Mouse (Mus musculus): ENCODE measurements around the gene Larp1b. TPM values are rescaled to one million over a fixed set of nuclear protein-coding genes. Genes with fewer than 3 reads are reported as not detected.

Gene Larp1b
- polyA plus RNA-seq, 1 experiment from 2014 or later = 1.3 TPM

GRCm38 (mm10) chr3:40988722-40989121 lies 39.1 kb downstream of the Larp1b start:
- no peak for DNase-seq (ENCODE audit: low spot score)
- no peaks in the 10 kb centered on the region for H3K9me3 ChIP-seq (replicated peaks)
- no peak overlapping the region for H3K4me3 ChIP-seq
- H3K27ac ChIP-seq = no peak overlapping the region
- H3K4me1 ChIP-seq = no peaks in the 10 kb centered on the region
- H3K36me3 ChIP-seq = no peaks in the 10 kb centered on the region
- no peaks in the 10 kb centered on the region for H3K27me3 ChIP-seq (ENCODE audit: low read depth, poor library complexity, severe bottlenecking)
- WGBS = 75% methylated on average over 2 of the region's 2 CpGs

DNA sequence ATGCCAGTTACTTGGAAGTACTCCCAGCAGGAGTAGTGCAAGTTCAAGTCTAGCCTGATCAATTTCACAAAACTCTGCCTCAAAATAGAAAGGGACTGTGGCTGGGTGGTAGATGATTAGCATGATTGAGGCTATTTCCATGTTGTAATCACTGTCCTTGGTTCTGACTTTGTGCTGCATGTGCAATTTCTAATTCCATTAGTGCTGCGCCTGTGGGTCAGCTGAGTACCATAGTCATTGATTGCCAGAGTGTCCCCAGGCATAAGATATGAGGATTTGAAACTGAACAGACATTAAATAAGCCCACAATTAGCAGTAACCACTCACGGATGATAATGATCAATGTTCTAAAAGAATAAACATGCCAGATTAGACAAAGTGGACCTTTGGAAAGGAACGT lies 41.9 kb downstream of the Larp1b start:
- H3K4me3 ChIP-seq = no peak overlapping the region
- no peaks in the 10 kb centered on the region for H3K4me1 ChIP-seq
- no peak overlapping the region for H3K27ac ChIP-seq
- no peaks in the 10 kb centered on the region for H3K36me3 ChIP-seq
- no peaks in the 10 kb centered on the region for H3K27me3 ChIP-seq (ENCODE audit: low read depth, poor library complexity, severe bottlenecking)
- no peak for DNase-seq (ENCODE audit: low spot score)
- WGBS = 74% methylated on average over 3 of the region's 3 CpGs
- no peaks in the 10 kb centered on the region for H3K9me3 ChIP-seq (replicated peaks)

- no peaks in the 10 kb centered on the region for H3K36me3 ChIP-seq
- no peaks in the 10 kb centered on the region for H3K9me3 ChIP-seq (replicated peaks)
- WGBS = 96% methylated on average over 1 of the region's 1 CpGs
- DNase-seq (ENCODE audit: low spot score) = no peak
- no peak overlapping the region for H3K27ac ChIP-seq
- H3K27me3 ChIP-seq (ENCODE audit: low read depth, poor library complexity, severe bottlenecking) = no peaks in the 10 kb centered on the region
- H3K4me3 ChIP-seq = no peak overlapping the region
- H3K4me1 ChIP-seq = no peaks in the 10 kb centered on the region
These were observed 45.5 kb downstream of the Larp1b start for GRCm38 (mm10) chr3:40995161-40995560.

DNA sequence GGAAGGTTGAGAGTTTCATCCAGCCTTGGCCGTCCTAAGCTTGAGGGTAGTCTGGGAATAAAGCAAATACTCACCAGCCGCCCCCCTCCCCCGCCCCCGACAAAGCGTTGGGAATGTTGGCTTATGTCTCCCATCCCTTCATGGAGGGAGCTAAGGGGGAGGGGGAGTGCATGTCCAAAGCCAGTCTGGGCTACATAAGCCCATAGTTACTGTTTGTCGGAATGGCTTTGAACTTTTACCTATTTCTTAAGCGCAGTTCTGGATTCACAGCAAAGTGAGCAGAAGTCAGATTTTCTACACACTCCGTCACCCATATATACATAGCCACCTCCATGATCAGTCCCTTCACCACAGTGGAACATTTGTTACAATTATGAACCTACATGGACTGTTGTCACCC lies 59.7 kb downstream of the Larp1b start:
- Histone ChIP-seq H3K9me3 (replicated peaks) (no peaks in the 10 kb centered on the region), H3K27me3 (ENCODE audit: low read depth, poor library complexity, severe bottlenecking) (no peaks in the 10 kb centered on the region), H3K36me3 (no peaks in the 10 kb centered on the region), H3K27ac (no peak overlapping the region), H3K4me3 (no peak overlapping the region), H3K4me1 (no peaks in the 10 kb centered on the region)
- no peak for DNase-seq (ENCODE audit: low spot score)
- 83% methylated on average over 8 of the region's 8 CpGs for WGBS

DNA sequence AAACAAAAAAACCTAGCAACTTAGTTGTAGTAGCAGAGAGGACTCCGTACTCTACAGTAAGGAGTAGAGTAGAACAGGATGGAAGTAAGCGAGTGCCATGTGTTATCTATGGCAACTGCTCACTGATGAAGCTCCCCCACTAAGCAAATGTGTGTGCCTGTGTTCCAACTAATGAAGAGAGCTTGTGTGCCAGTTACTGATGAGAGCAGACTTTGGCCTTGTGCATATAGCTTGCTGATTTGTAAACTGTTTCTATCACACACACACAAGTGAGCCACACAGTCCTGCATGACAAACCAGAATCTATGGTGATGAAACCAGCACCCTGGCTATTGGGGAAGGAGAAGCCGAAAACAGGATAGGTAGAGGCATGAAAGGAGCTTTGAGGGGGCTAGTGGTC lies 60.4 kb downstream of the Larp1b start:
- DNase-seq (ENCODE audit: low spot score) = no peak
- no peaks in the 10 kb centered on the region for H3K9me3 ChIP-seq (replicated peaks)
- no peaks in the 10 kb centered on the region for H3K36me3 ChIP-seq
- WGBS = 94% methylated on average over 3 of the region's 3 CpGs
- no peaks in the 10 kb centered on the region for H3K27me3 ChIP-seq (ENCODE audit: low read depth, poor library complexity, severe bottlenecking)
- H3K4me3 ChIP-seq = no peak overlapping the region
- no peak overlapping the region for H3K27ac ChIP-seq
- no peaks in the 10 kb centered on the region for H3K4me1 ChIP-seq

- DNase-seq (ENCODE audit: low spot score) = no peak
- WGBS = 87% methylated on average over 6 of the region's 6 CpGs
- H3K9me3 ChIP-seq (replicated peaks) = no peaks in the 10 kb centered on the region
- no peaks in the 10 kb centered on the region for H3K4me1 ChIP-seq
- no peaks in the 10 kb centered on the region for H3K36me3 ChIP-seq
- H3K27me3 ChIP-seq (ENCODE audit: low read depth, poor library complexity, severe bottlenecking) = no peaks in the 10 kb centered on the region
- H3K4me3 ChIP-seq = no peak overlapping the region
- no peak overlapping the region for H3K27ac ChIP-seq
These were observed 61.1 kb downstream of the Larp1b start for GRCm38 (mm10) chr3:41010701-41011100.

DNA sequence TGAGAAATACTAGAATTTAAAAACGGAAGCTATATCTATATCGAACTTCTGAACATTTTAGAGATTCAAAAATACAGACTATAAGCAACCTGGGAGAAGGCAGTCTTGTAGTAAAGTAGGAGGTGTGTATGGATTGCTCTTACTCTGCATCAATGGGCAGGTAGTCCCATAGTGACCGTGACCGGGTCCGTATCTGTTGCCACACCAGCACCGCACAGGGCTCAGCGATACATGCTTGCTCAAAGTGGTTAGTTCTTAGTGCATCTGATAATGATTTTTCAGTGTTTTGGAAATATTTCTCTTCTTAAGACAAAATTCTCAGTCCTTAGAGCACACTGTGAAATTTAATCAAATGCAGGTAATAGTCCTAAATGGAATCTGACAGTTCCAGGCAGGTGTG lies 62.8 kb downstream of the Larp1b start:
- Histone ChIP-seq H3K27me3 (ENCODE audit: low read depth, poor library complexity, severe bottlenecking) (no peaks in the 10 kb centered on the region), H3K4me1 (no peaks in the 10 kb centered on the region), H3K36me3 (no peaks in the 10 kb centered on the region), H3K27ac (no peak overlapping the region), H3K9me3 (replicated peaks) (no peaks in the 10 kb centered on the region), H3K4me3 (no peak overlapping the region)
- DNase-seq (ENCODE audit: low spot score) = no peak
- 91% methylated on average over 7 of the region's 7 CpGs for WGBS

GRCm38 (mm10) chr3:41014946-41015345 lies 65.3 kb downstream of the Larp1b start:
- no peaks in the 10 kb centered on the region for H3K27me3 ChIP-seq (ENCODE audit: low read depth, poor library complexity, severe bottlenecking)
- H3K9me3 ChIP-seq (replicated peaks) = no peaks in the 10 kb centered on the region
- WGBS = 86% methylated on average over 6 of the region's 6 CpGs
- H3K4me3 ChIP-seq = no peak overlapping the region
- DNase-seq (ENCODE audit: low spot score) = no peak
- no peak overlapping the region for H3K27ac ChIP-seq
- no peaks in the 10 kb centered on the region for H3K4me1 ChIP-seq
- no peaks in the 10 kb centered on the region for H3K36me3 ChIP-seq

DNA sequence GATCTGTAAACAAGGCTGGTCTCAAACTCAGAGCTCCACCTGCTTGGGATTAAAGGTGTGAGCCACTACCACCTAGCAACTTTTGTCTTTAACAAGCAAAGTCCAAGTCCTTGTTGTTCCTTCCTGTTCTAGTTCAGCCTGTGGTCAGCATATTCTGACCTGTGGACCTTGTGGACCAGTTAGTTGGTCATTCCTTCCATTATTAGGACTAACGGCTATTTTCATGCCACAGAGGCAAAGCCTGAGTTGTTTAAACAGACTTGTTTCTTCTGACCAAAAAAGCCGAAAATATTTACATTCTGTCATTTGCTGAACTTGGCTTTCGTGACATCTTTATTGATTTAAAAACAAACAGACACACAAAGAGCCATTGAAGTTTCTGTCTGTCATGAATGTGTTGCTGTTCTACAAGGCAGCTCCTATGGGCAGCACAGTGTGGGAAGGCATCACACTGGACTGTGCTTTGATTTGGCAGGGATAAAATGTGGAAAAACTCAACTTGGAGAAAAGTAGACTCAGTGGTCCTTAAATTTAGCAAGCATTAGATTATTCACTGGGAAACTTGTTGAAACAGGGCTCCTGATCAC lies 68.5 kb downstream of the Larp1b start:
- Histone ChIP-seq H3K4me3 (no peak overlapping the region), H3K9me3 (replicated peaks) (no peaks in the 10 kb centered on the region), H3K36me3 (no peaks in the 10 kb centered on the region), H3K4me1 (no peaks in the 10 kb centered on the region), H3K27ac (no peak overlapping the region), H3K27me3 (ENCODE audit: low read depth, poor library complexity, severe bottlenecking) (no peaks in the 10 kb centered on the region)
- 87% methylated on average over 3 of the region's 3 CpGs for WGBS
- DNase-seq (ENCODE audit: low spot score) = no peak

GRCm38 (mm10) chr3:41020687-41021086 lies 71.1 kb downstream of the Larp1b start:
- Histone ChIP-seq H3K27ac (no peak overlapping the region), H3K36me3 (no peaks in the 10 kb centered on the region), H3K4me1 (no peaks in the 10 kb centered on the region), H3K4me3 (no peak overlapping the region), H3K9me3 (replicated peaks) (no peaks in the 10 kb centered on the region), H3K27me3 (ENCODE audit: low read depth, poor library complexity, severe bottlenecking) (no peaks in the 10 kb centered on the region)
- no peak for DNase-seq (ENCODE audit: low spot score)
- 94% methylated on average over 7 of the region's 7 CpGs for WGBS

GRCm38 (mm10) chr3:41021980-41022379 lies 72.4 kb downstream of the Larp1b start:
- Histone ChIP-seq H3K27ac (no peak overlapping the region), H3K4me3 (no peak overlapping the region), H3K36me3 (no peaks in the 10 kb centered on the region), H3K9me3 (replicated peaks) (no peaks in the 10 kb centered on the region), H3K27me3 (ENCODE audit: low read depth, poor library complexity, severe bottlenecking) (no peaks in the 10 kb centered on the region), H3K4me1 (no peaks in the 10 kb centered on the region)
- DNase-seq (ENCODE audit: low spot score) = no peak
- 79% methylated on average over 6 of the region's 6 CpGs for WGBS

GRCm38 (mm10) chr3:41030705-41031104 lies 81.1 kb downstream of the Larp1b start:
- DNase-seq (ENCODE audit: low spot score) = no peak
- no peaks in the 10 kb centered on the region for H3K36me3 ChIP-seq
- 92% methylated on average over 1 of the region's 1 CpGs for WGBS

GRCm38 (mm10) chr3:41031286-41032210 lies 81.9 kb downstream of the Larp1b start:
- no peak overlapping the region for H3K27ac ChIP-seq
- no peaks in the 10 kb centered on the region for H3K9me3 ChIP-seq (replicated peaks)
- H3K4me1 ChIP-seq = no peaks in the 10 kb centered on the region
- no peak for DNase-seq (ENCODE audit: low spot score)
- 83% methylated on average over 12 of the region's 12 CpGs for WGBS
- no peaks in the 10 kb centered on the region for H3K36me3 ChIP-seq
- no peak overlapping the region for H3K4me3 ChIP-seq
- H3K27me3 ChIP-seq (ENCODE audit: low read depth, poor library complexity, severe bottlenecking) = no peaks in the 10 kb centered on the region

More at GRCm38 (mm10) chr3:41030705-41031104, 81.1 kb downstream of the Larp1b start:
- Histone ChIP-seq H3K27me3 (ENCODE audit: low read depth, poor library complexity, severe bottlenecking) (no peaks in the 10 kb centered on the region), H3K4me1 (no peaks in the 10 kb centered on the region), H3K9me3 (replicated peaks) (no peaks in the 10 kb centered on the region), H3K4me3 (no peak overlapping the region), H3K27ac (no peak overlapping the region)
